Mouse (Mus musculus) heart, postnatal 0 days (tissue): ENCODE data around the gene Odaph.

Source experiments
- CTCF ChIP-seq: IDR thresholded peaks from 2 replicates; pipeline ENCODE4 v1.5.1; 2016; ENCODE audit warnings: antibody characterized with exemption, control low read depth, low read depth
- EP300 ChIP-seq: IDR thresholded peaks from 2 replicates; pipeline ENCODE4 v1.6.1; 2016; ENCODE audit warnings: antibody characterized with exemption, low read depth

- TF ChIP-seq CTCF (no peak), EP300 (no peak)
Observed at GRCm38 (mm10) chr5:91989261-91989660, 2.0 kb downstream of the Odaph start.
